ENCODE assay signal across 11 mouse cellular contexts in the genomic region with DNA sequence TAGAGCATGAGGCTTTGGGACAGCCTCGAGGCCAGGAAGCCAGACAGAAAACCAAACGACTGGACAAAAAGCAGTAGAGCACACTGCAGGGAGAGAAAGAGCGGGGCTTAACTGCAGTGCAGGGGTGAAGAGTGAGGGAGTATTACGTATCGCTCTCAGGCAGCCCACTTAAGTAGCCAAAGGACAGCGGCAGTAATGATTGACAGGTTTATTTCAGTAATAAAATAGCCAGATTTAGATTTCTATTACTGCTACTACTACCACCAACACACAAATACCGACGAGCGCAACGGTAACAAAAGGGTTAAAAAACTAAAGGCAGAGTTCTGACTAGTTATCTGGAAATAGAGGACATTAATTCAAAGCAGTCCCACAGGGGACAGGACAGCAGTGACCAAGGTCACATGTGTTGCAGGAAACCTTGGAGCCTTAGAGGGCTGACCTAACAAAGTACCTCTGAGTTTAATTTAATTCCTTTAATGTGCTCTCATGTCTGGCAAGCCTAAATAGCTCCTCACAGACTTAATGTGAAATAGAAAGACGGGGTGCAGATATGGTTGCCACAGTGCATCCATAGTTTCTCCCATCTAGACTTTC.
A peak's percentile ranks its signal among the peaks of the same experiment; 100 is the strongest.
DNase-seq lines count a peak whose midpoint lies in the region; ATAC-seq and TF ChIP-seq lines count a peak whose summit lies in the region.
"Had no signal": no experiment of that assay in that cellular context is flagged by ENCODE, and none has a peak within 500 bp of the region (broad histone marks: within the 10 kb centered on the region; RNA-seq: fewer than 3 reads in every experiment).

No protein-coding gene starts in this region.

- no peaks in the 10 kb centered on the region for H3K27me3 ChIP-seq in heart, embryonic 14.5 days (ENCODE audit: control insufficient read depth, insufficient read depth, low read length)
- no peaks in the 10 kb centered on the region for H3K27me3 ChIP-seq in midbrain, embryonic 10.5 days (ENCODE audit: low read depth, poor library complexity, severe bottlenecking)
- no peaks in the 10 kb centered on the region for H3K27me3 ChIP-seq in midbrain, postnatal 0 days (ENCODE audit: insufficient read depth, low read length)
- H3K27me3 ChIP-seq in heart, postnatal 0 days (ENCODE audit: control insufficient read depth, insufficient read depth, low read length): no peaks in the 10 kb centered on the region
- H3K27me3 ChIP-seq: midbrain, embryonic 13.5 days; stomach, embryonic 15.5 days had no signal

- no peak overlapping the region for H3K4me2 ChIP-seq in heart, embryonic 14.5 days (ENCODE audit: low read length)
- H3K4me2 ChIP-seq in midbrain, postnatal 0 days (ENCODE audit: low read depth, low read length, poor library complexity, severe bottlenecking): no peak overlapping the region
- H3K4me2 ChIP-seq in heart, postnatal 0 days (ENCODE audit: low read depth, low read length): no peak overlapping the region
- H3K4me2 ChIP-seq: midbrain, embryonic 13.5 days; stomach, embryonic 15.5 days had no signal

- no peak for DNase-seq in heart, adult 9 months (ENCODE audit: low spot score in 2 of 2)
- DNase-seq in midbrain, embryonic 10.5 days (ENCODE audit: low spot score): no peak
- no peak for DNase-seq in midbrain, postnatal 0 days (ENCODE audit: low spot score)
- peak; percentile 59 for DNase-seq in heart, postnatal 0 days (ENCODE audit: low spot score)
- peak; percentile 48 for DNase-seq in skeletal muscle tissue, adult 2 months (ENCODE audit: low read depth, low spot score)
- DNase-seq: right cerebral cortex, postnatal 14 days had no signal

- peaks cover 13 to 14% of the 10 kb centered on the region in 2 experiments for H3K4me1 ChIP-seq in heart, embryonic 14.5 days (ENCODE audit: control insufficient read depth in 2 of 2, insufficient read depth in 2 of 2, low read length in 2 of 2)
- peaks cover 30% of the 10 kb centered on the region for H3K4me1 ChIP-seq in midbrain, embryonic 10.5 days
- H3K4me1 ChIP-seq in midbrain, postnatal 0 days (ENCODE audit: insufficient read depth, low read length): no peaks in the 10 kb centered on the region
- H3K4me1 ChIP-seq in heart, postnatal 0 days (ENCODE audit: control insufficient read depth, insufficient read depth): peaks cover 14% of the 10 kb centered on the region
- H3K4me1 ChIP-seq: midbrain, embryonic 13.5 days had no signal

- peak; percentile 51; the same call in 1 of the 2 replicates for ATAC-seq in heart, embryonic 14.5 days (ENCODE audit: insufficient number of reproducible peaks, insufficient read depth, low FRiP score, low read depth)
- no peak for ATAC-seq in midbrain, postnatal 0 days (ENCODE audit: low FRiP score)
- ATAC-seq in heart, postnatal 0 days (ENCODE audit: insufficient read depth, low read depth): peak; percentile 73
- ATAC-seq in erythroid progenitor cell, adult 5-6 weeks (replicated peaks; ENCODE audit: low FRiP score, poor library complexity, severe bottlenecking): no peak
- ATAC-seq: forebrain, embryonic 14.5 days; midbrain, embryonic 13.5 days had no signal

- 0 out of 2 replicates have a peak overlapping the region, but pooled peaks have one; percentile 38 for H3K9ac ChIP-seq in heart, embryonic 14.5 days (ENCODE audit: low read length)
- no peak overlapping the region for H3K9ac ChIP-seq in midbrain, postnatal 0 days (replicated peaks; ENCODE audit: low read length, poor library complexity, severe bottlenecking)
- peak overlapping the region; percentile 29; the same call in 1 of the 2 replicates for H3K9ac ChIP-seq in heart, postnatal 0 days (replicated peaks; ENCODE audit: low read depth, low read length)
- H3K9ac ChIP-seq: midbrain, embryonic 13.5 days; stomach, embryonic 15.5 days had no signal

- peaks cover 34% of the 10 kb centered on the region for H3K36me3 ChIP-seq in heart, embryonic 14.5 days (ENCODE audit: control insufficient read depth, insufficient read depth, low read length)
- H3K36me3 ChIP-seq in midbrain, embryonic 10.5 days: 0 out of 2 replicates have a peak, but pooled peaks cover 3% of the 10 kb centered on the region
- peaks cover 16% of the 10 kb centered on the region for H3K36me3 ChIP-seq in midbrain, postnatal 0 days (ENCODE audit: insufficient read depth, low read length)
- H3K36me3 ChIP-seq in heart, postnatal 0 days (replicated peaks; ENCODE audit: control insufficient read depth, insufficient read depth, low read length): peaks cover 53% of the 10 kb centered on the region
- H3K36me3 ChIP-seq: stomach, embryonic 15.5 days had no signal

- WGBS in heart, embryonic 14.5 days: 34% methylated on average over 11 of the region's 11 CpGs
- WGBS in midbrain, embryonic 10.5 days: 73% methylated on average over 11 of the region's 11 CpGs
- WGBS in midbrain, postnatal 0 days: 63% methylated on average over 11 of the region's 11 CpGs
- WGBS in heart, postnatal 0 days: 37% methylated on average over 11 of the region's 11 CpGs

- TF ChIP-seq CTCF in midbrain, postnatal 0 days (IDR thresholded peaks at IDR 0.05): no peak
- no peak for TF ChIP-seq CTCF in heart, postnatal 0 days (IDR thresholded peaks at IDR 0.05; ENCODE audit: low read depth)

- H3K9me3 ChIP-seq in heart, embryonic 14.5 days (ENCODE audit: control insufficient read depth, low read length): no peaks in the 10 kb centered on the region
- no peaks in the 10 kb centered on the region for H3K9me3 ChIP-seq in midbrain, embryonic 10.5 days (replicated peaks)
- H3K9me3 ChIP-seq in midbrain, postnatal 0 days (ENCODE audit: low read length): no peaks in the 10 kb centered on the region
- H3K9me3 ChIP-seq in heart, postnatal 0 days (replicated peaks; ENCODE audit: control insufficient read depth, low read length): no peaks in the 10 kb centered on the region
- H3K9me3 ChIP-seq: midbrain, embryonic 13.5 days; stomach, embryonic 15.5 days had no signal

- no peak overlapping the region for H3K4me3 ChIP-seq in heart, embryonic 14.5 days (ENCODE audit: control insufficient read depth in 1 of 2, insufficient read depth in 1 of 2, low read depth in 1 of 2, low read length in 2 of 2)
- no peak overlapping the region for H3K4me3 ChIP-seq in midbrain, embryonic 10.5 days
- H3K4me3 ChIP-seq in midbrain, postnatal 0 days (ENCODE audit: low read depth, low read length): no peak overlapping the region
- no peak overlapping the region for H3K4me3 ChIP-seq in heart, postnatal 0 days (ENCODE audit: low read depth, low read length)
- H3K4me3 ChIP-seq: midbrain, embryonic 13.5 days; stomach, embryonic 15.5 days had no signal

- peak overlapping the region; percentile 45 to 69 for H3K27ac ChIP-seq in heart, embryonic 14.5 days (replicated peaks in 1 of 2; ENCODE audit: control insufficient read depth in 1 of 2, insufficient read depth in 1 of 2, low read depth in 2 of 2, low read length in 2 of 2)
- 0 out of 2 replicates have a peak overlapping the region, but pooled peaks have one; percentile 49 for H3K27ac ChIP-seq in midbrain, embryonic 10.5 days (replicated peaks)
- H3K27ac ChIP-seq in midbrain, postnatal 0 days (ENCODE audit: low read depth, low read length): no peak overlapping the region
- H3K27ac ChIP-seq in heart, postnatal 0 days (ENCODE audit: low read depth): peak overlapping the region; percentile 50
- H3K27ac ChIP-seq: midbrain, embryonic 13.5 days had no signal

- TF ChIP-seq EP300 in heart, postnatal 0 days (IDR thresholded peaks at IDR 0.05; ENCODE audit: low read depth): no peak

Comparison
In these comparisons a context has a peak if more than half of its experiments do, and no peak if none do; other contexts are left out.
1. DNase-seq: peak in heart, postnatal 0 days (single experiment) and skeletal muscle tissue, adult 2 months (single experiment); none in heart, adult 9 months (0 of 2), midbrain, embryonic 10.5 days (single experiment) and midbrain, postnatal 0 days (single experiment).
2. ATAC-seq: peak in heart, embryonic 14.5 days (single experiment) and heart, postnatal 0 days (single experiment); none in midbrain, postnatal 0 days (single experiment) and erythroid progenitor cell, adult 5-6 weeks (single experiment).